Mouse (Mus musculus) neural tube, embryonic 13.5 days (tissue): ENCODE measurements at regions not wholly inside any gene's neighbourhood (a gene's known extent, or its start where the extent isn't known, plus 50 kb on each side); places are given as distances from the start of the nearest gene placed in this dataset.

Experiments used
- ATAC-seq: fragments of 200-750 bp; cut with Nextera tagmentation; 2 replicates; pipeline ENCODE4 v1.8.0; 2017; ENCODE audit warnings: low read depth, mild to moderate bottlenecking, moderate TSS enrichment, moderate library complexity
- H3K27ac ChIP-seq: fragments of 300-500 bp; sonication (generic); replicated peaks from 2 replicates; pipeline ENCODE4 v1.5.1; 2015; ENCODE audit warnings: moderate library complexity, mild to moderate bottlenecking, inconsistent platforms
- H3K27me3 ChIP-seq: fragments of 300-500 bp; sonication (generic); 2 replicates; pipeline ENCODE4 v1.6.1; 2015; ENCODE audit warnings: mild to moderate bottlenecking, inconsistent platforms
- H3K36me3 ChIP-seq: fragments of 300-500 bp; sonication (generic); 2 replicates; pipeline ENCODE4 v1.6.1; 2015; ENCODE audit warnings: mild to moderate bottlenecking, inconsistent platforms
- H3K4me1 ChIP-seq: fragments of 300-500 bp; sonication (generic); replicated peaks from 2 replicates; pipeline ENCODE4 v1.6.1; 2015; ENCODE audit warnings: inconsistent platforms
- H3K4me2 ChIP-seq: fragments of 300-500 bp; sonication (generic); 2 replicates; pipeline ENCODE4 v1.6.1; 2015; ENCODE audit warnings: inconsistent platforms, mild to moderate bottlenecking, moderate library complexity
- H3K4me3 ChIP-seq: fragments of 300-500 bp; sonication (generic); 2 replicates; pipeline ENCODE4 v1.5.1; 2015; ENCODE audit warnings: mild to moderate bottlenecking, inconsistent platforms
- H3K9ac ChIP-seq: fragments of 300-500 bp; sonication (generic); 2 replicates; pipeline ENCODE4 v1.6.1; 2015; ENCODE audit warnings: moderate library complexity, mild to moderate bottlenecking, inconsistent platforms
- H3K9me3 ChIP-seq: fragments of 300-500 bp; sonication (generic); 2 replicates; pipeline ENCODE4 v1.6.1; 2016; ENCODE audit warnings: inconsistent platforms
- WGBS: fragments of 180-500 bp; shearing (Covaris S2); methylation state at CpG from one replicate; pipeline ENCODE4 v1.1.7; 2015; 5-methylcytosine and 5-hydroxymethylcytosine counted together

DNA sequence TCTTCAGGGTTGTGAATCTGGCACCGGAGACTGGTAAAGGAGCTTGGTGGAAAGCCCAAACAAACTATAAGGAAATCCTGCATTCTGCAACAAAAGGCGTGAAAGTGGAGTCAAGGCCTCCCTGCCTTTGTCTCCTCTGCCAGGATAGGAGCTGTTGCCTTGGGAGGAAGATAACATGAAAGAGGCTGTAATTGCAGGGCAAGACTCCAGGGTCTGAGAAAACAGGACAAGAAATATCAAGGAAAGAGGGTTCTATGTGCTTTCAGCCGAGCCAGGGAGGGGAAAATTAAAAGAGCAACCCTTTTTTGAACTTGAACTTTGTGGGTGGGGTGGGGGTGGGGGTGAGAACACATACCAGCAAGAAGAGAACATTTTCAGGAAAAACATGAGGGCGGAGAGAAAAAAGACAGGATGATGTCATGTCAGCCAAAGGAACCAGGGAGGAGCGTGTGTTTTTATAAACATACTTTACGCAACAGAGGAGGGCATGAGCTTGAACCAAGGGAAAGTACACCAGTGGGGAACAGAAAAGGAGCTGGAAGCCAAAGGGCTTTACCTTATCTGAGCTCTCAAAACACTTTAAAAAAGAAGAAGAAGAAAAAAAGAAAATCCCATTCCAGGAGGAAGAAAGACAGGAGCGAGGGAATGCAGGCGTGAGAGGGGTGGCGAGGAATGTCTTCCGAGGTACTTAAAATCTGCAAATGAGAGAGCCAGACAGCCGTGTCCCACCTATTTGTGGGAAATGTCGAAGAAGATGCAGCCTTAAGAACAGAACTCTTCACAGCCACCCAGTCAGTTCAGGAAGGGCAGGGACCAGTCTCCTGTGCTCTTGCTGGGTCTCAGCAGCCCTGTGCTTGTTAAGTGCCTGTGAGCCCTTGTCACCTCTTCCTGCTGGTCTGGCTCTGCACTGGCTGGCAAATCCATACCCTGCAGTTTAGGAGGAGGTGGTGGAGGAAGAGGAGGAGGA is 66.2 kb upstream of the Irf2bp2 start:
- WGBS = 54% methylated on average over 12 of the region's 12 CpGs
- H3K4me2 ChIP-seq = peak overlapping the region; percentile 35
- peaks cover 66% of the 10 kb centered on the region for H3K4me1 ChIP-seq
- no peaks in the 10 kb centered on the region for H3K36me3 ChIP-seq
- peak overlapping the region; percentile 99 for H3K27ac ChIP-seq
- ATAC-seq = no peak
- no peaks in the 10 kb centered on the region for H3K27me3 ChIP-seq
- no peak overlapping the region for H3K4me3 ChIP-seq
- H3K9me3 ChIP-seq = no peaks in the 10 kb centered on the region
- peak overlapping the region; percentile 62 for H3K9ac ChIP-seq

DNA sequence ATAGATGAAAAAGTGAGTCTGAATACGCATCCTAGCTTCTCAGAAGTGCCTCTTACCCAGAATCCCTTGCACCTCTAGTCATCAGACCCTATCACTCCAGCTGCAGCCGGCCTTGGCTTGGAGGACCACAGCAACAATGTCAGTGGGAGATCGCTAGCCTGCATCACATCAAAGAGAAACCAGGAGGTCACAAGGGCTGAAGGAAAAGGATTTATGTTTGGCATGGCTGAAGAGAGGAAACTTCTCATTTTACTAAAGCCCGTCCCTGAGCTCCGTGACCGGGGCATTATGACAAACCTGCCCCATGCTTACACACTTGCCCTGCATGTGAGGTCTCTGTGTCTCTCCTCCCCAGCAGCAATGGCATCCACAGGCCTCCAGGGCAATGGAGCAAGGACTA is 63.8 kb upstream of the Irf2bp2 start:
- 39% methylated on average over 6 of the region's 6 CpGs for WGBS
- ATAC-seq = no peak
- Histone ChIP-seq H3K9ac (no peak overlapping the region), H3K27me3 (no peaks in the 10 kb centered on the region), H3K4me2 (no peak overlapping the region), H3K4me1 (peaks cover 61% of the 10 kb centered on the region), H3K27ac (0 out of 2 replicates have a peak overlapping the region, but pooled peaks have one; percentile 23), H3K36me3 (no peaks in the 10 kb centered on the region), H3K9me3 (no peaks in the 10 kb centered on the region), H3K4me3 (no peak overlapping the region)

DNA sequence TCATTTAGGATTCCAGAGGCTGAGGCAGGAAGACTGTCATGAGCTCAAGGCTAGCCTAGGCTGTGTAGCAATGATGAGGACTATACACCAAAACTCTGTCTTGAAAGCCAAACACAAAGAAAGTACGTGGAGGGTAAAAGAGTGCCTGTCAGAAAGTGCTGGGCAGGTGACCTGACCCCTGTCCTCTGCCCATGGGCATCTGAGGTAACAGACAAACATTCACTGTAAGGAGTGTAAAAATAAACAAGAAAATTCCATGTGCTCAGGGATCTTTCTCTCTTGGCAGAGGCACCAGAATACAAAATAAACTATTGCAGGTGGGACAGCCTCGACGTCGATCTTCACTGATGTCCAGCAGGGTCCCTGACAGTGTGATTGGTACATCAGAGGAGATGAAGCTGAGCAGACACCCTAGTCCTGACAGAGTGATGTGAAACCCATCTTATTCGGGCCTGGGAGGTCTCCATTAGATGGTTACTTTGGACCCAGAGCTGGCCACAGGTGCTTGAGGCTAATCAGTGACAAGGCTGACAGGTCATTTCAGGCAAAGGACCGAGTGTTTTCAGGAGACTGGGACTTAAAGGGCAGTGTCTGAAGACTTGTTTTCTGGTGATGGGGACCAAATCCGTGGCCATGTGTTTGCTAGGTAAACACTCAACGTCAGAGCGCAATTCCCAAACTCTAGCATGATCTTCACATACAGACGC is 62.9 kb upstream of the Irf2bp2 start:
- Histone ChIP-seq H3K4me2 (no peak overlapping the region), H3K4me3 (no peak overlapping the region), H3K9me3 (no peaks in the 10 kb centered on the region), H3K27ac (no peak overlapping the region), H3K27me3 (no peaks in the 10 kb centered on the region), H3K36me3 (no peaks in the 10 kb centered on the region), H3K4me1 (peaks cover 53% of the 10 kb centered on the region), H3K9ac (no peak overlapping the region)
- no peak for ATAC-seq
- 85% methylated on average over 10 of the region's 10 CpGs for WGBS

DNA sequence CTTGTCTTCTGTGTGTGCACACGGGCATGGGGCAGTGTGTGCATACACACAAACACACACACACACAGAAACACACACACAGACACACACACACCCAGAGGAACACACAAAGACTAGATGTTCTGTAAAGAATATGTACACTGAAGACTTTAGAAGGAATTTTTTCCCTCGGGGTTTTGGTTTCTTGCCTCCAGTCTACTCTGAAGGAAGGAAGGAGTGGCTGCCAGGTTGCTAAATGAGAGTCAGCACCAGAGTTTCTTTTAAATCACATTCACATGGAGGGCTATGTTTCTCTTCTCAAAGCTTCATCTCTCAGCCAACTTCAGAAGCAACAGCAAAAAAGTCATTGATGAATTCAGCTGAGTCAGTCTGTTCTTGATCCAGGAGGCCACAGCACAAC is 61.8 kb upstream of the Irf2bp2 start:
- ATAC-seq = no peak
- WGBS = 66% methylated on average over 2 of the region's 2 CpGs
- H3K4me2 ChIP-seq = no peak overlapping the region
- no peaks in the 10 kb centered on the region for H3K36me3 ChIP-seq
- no peaks in the 10 kb centered on the region for H3K9me3 ChIP-seq
- H3K27ac ChIP-seq = peak overlapping the region; percentile 84
- no peak overlapping the region for H3K9ac ChIP-seq
- no peaks in the 10 kb centered on the region for H3K27me3 ChIP-seq
- peaks cover 41% of the 10 kb centered on the region for H3K4me1 ChIP-seq
- no peak overlapping the region for H3K4me3 ChIP-seq

DNA sequence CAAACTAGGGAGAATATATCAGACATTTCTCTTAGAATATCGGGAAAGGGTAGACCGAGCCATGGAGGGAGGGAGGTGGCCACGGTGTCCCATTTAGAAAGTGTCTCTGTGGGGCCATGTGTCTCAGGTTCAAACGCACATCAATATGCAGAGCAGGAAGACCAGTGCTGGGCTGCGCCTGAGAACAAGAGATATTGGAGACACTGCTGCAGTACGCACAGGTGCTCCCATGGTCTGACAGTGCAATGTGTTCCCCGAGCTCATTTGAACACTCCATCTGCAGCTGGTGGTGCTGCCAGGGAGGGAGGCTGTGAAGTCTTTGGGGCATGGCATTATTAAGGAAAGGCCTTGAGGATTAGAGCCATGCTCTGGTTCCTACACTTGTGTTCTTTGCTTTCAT is 60.6 kb upstream of the Irf2bp2 start:
- H3K4me1 ChIP-seq = peaks cover 29% of the 10 kb centered on the region
- 0 out of 2 replicates have a peak overlapping the region, but pooled peaks have one; percentile 13 for H3K9ac ChIP-seq
- no peaks in the 10 kb centered on the region for H3K27me3 ChIP-seq
- no peak overlapping the region for H3K4me3 ChIP-seq
- H3K4me2 ChIP-seq = no peak overlapping the region; the same call in 1 of the 2 replicates
- WGBS = 49% methylated on average over 7 of the region's 7 CpGs
- no peaks in the 10 kb centered on the region for H3K36me3 ChIP-seq
- H3K9me3 ChIP-seq = no peaks in the 10 kb centered on the region
- peak; percentile 44; the same call in 1 of the 2 replicates for ATAC-seq
- H3K27ac ChIP-seq = peak overlapping the region; percentile 84

DNA sequence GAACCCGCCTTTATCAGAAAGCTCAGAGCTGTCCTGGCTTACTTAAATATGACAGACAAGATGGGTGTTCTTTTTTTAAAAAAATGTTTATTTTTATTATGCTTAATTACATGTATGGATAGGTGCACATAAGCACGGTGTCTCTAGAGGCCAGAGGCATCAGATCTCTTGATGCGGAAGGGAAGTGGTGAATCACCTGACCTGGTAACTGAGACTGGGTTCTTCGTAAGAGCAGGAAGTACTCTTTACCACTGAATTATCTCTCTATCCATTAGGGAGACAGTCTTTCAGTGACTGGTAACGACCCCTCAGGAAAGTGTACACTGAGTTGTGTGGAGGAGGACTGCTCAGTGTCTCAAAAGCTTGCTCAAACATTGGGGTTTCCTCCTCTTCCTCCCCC is 58.4 kb upstream of the Irf2bp2 start:
- H3K9me3 ChIP-seq = no peaks in the 10 kb centered on the region
- WGBS = 84% methylated on average over 5 of the region's 5 CpGs

DNA sequence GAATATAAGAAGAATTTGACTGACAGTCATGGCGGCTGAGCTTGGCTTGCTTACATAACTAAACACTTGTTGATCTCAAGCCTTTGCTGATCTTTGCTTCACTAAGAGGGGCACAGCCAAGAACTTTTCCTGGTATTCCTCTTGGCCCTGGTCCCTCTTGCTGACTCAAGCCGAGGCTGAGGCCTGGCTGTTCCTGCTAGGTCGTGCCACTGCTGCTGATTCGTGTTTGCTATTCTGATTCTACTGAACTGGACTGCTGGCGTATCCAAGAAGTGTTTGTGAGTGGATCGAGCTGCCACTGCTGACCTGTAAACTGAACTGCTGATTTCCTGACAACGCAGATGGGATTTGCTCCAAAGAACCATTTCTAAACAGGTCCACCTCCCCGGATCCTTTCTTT is 57.2 kb upstream of the Irf2bp2 start:
- Histone ChIP-seq H3K36me3 (no peaks in the 10 kb centered on the region), H3K9me3 (no peaks in the 10 kb centered on the region), H3K27me3 (no peaks in the 10 kb centered on the region), H3K27ac (no peak overlapping the region), H3K4me3 (no peak overlapping the region), H3K9ac (no peak overlapping the region), H3K4me2 (no peak overlapping the region), H3K4me1 (peaks cover 25% of the 10 kb centered on the region)
- no peak for ATAC-seq
- WGBS = 91% methylated on average over 8 of the region's 8 CpGs

More for the DNA sequence above, 58.4 kb upstream of the Irf2bp2 start:
- Histone ChIP-seq H3K4me2 (no peak overlapping the region), H3K27ac (no peak overlapping the region), H3K36me3 (no peaks in the 10 kb centered on the region), H3K4me1 (peaks cover 25% of the 10 kb centered on the region), H3K4me3 (no peak overlapping the region), H3K27me3 (no peaks in the 10 kb centered on the region), H3K9ac (no peak overlapping the region)
- no peak for ATAC-seq

DNA sequence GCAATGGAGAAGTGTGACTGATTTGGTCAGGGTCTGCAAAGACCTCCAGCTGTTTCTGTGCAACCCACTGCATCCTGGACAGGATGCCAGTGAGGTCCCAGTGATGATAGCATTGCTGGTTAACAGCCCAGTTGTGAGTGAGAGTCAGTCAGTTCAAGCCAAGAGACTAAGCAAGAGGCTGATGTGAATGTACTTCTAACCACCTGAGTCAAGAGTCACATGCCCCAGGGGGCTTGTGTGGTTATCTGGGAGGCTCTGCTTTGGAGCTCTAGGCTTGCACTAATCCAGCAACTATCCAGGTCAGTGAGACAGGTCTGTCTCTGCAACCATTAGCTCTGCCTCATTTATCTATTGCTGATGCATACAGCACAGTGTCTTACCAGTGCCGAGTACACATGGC is 55.5 kb upstream of the Irf2bp2 start:
- Histone ChIP-seq H3K27me3 (no peaks in the 10 kb centered on the region), H3K27ac (no peak overlapping the region), H3K9ac (no peak overlapping the region), H3K9me3 (no peaks in the 10 kb centered on the region), H3K4me3 (no peak overlapping the region), H3K36me3 (no peaks in the 10 kb centered on the region), H3K4me2 (no peak overlapping the region), H3K4me1 (peaks cover 13% of the 10 kb centered on the region)
- WGBS = 87% methylated on average over 1 of the region's 1 CpGs
- no peak for ATAC-seq

DNA sequence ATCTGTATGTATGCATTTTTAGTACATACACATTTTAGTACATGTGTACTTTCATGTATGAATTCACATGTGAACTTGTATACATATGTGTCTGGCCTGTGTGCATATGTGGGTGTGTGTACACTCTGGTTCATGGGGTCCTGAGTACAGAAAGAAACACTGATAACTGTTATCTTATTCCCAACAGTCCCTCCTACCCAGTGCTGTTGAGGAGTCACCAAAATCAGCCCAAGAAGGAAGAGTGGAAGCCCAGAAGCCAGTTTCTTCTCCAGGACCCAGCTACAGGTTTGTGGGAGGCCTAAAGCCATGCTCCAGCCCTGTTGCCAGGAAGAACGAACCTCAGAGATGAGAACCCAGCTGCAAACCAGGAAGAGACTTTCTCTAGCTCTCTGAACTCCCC is 53.6 kb upstream of the Irf2bp2 start:
- Histone ChIP-seq H3K4me3 (no peak overlapping the region), H3K4me1 (no peaks in the 10 kb centered on the region), H3K36me3 (no peaks in the 10 kb centered on the region), H3K9ac (no peak overlapping the region), H3K9me3 (no peaks in the 10 kb centered on the region), H3K27ac (no peak overlapping the region), H3K27me3 (no peaks in the 10 kb centered on the region), H3K4me2 (no peak overlapping the region)
- WGBS = 79% methylated on average over 1 of the region's 1 CpGs
- ATAC-seq = no peak

DNA sequence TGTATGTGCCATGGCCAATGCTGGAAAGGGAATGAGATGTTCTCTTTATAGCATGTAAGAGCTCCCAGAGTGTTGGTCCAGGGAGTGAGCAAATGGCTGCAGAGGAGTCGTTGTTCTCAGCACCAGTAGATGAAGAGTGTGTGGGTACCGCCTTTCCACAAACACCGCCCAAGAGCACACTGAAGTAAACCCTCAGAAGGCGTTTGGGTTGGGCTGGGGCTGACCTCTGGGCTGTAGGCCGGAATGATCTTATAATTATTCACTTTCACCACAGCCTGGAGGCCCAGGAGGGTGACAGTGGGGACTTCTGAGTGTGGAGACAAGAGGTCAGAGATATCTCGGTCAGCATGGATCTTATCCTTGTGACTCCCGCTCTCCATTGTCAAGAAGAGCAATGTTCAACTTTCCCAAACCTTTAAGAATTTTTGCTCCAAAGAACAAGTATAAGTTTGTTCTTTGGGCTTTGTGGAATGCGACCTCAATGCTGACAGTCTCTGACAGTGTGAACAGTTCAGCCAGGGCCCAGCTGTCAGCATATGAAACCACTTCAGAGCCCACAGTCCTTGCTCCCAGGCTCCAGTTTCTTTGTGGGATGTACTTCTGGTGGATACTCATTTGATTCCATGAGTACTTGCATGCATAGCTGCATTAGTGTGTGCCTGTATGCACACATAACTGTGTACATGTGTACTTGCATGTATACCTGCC is 53.0 kb upstream of the Irf2bp2 start:
- H3K9me3 ChIP-seq = no peaks in the 10 kb centered on the region
- H3K27me3 ChIP-seq = no peaks in the 10 kb centered on the region
- H3K4me1 ChIP-seq = no peaks in the 10 kb centered on the region
- H3K4me3 ChIP-seq = no peak overlapping the region
- H3K4me2 ChIP-seq = no peak overlapping the region
- no peak for ATAC-seq
- H3K27ac ChIP-seq = no peak overlapping the region
- H3K36me3 ChIP-seq = no peaks in the 10 kb centered on the region
- no peak overlapping the region for H3K9ac ChIP-seq
- 71% methylated on average over 8 of the region's 8 CpGs for whole genome bisulfite sequencing

DNA sequence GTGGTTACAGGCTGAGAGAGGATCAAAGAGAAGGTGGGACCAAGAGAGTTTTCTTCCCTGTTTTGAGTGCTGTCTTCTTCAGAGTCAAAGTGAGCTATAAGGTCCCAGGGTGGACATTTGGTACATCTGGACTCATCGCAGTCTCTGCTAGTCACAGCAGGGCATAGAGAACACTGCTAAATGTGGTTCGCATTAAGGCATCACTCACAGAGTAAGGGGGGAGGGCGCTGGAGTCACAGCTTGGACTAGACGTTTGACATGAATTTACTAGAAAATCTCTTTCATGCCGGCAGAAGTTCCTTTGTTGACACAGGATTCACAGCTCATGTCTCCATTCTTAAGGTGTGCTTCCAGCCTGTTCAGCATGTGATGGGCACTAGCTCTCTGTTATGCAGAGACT is 50.4 kb upstream of the Irf2bp2 start:
- H3K4me3 ChIP-seq = no peak overlapping the region
- H3K4me2 ChIP-seq = no peak overlapping the region
- WGBS = 72% methylated on average over 5 of the region's 5 CpGs
- ATAC-seq = no peak
- H3K36me3 ChIP-seq = no peaks in the 10 kb centered on the region
- H3K27ac ChIP-seq = no peak overlapping the region
- no peaks in the 10 kb centered on the region for H3K27me3 ChIP-seq
- no peaks in the 10 kb centered on the region for H3K4me1 ChIP-seq
- no peaks in the 10 kb centered on the region for H3K9me3 ChIP-seq
- H3K9ac ChIP-seq = no peak overlapping the region
